Mouse (Mus musculus): ENCODE data around the gene Ubac2.

GRCm38 (mm10) chr14:121829816-121830442 lies 48.5 kb upstream of the Ubac2 start:
- no peak for TF ChIP-seq CTCF (IDR thresholded peaks at IDR 0.05; ENCODE audit: low read depth, low read length)
- TF ChIP-seq TAL1 (conservative IDR thresholded peaks at IDR 0.05; ENCODE audit: low read depth, low read length): no peak
- no peak for TF ChIP-seq POLR2AphosphoS5 (IDR thresholded peaks at IDR 0.05; ENCODE audit: insufficient replicate concordance, low read depth, low read length)
- TF ChIP-seq GATA1 (IDR thresholded peaks at IDR 0.05; ENCODE audit: borderline replicate concordance, low read length): no peak
